Comparison of ENCODE assay signal across 28 mouse cellular contexts in genomic region chr3:37934236-37934635, GRCm38 (mm10).
DNase-seq lines count a peak whose midpoint lies in the region; ATAC-seq lines count a peak whose summit lies in the region.
"Had no signal": no experiment of that assay in that cellular context is flagged by ENCODE, and none has a peak within 500 bp of the region (broad histone marks: within the 10 kb centered on the region; RNA-seq: fewer than 3 reads in every experiment).

No protein-coding gene starts in this region.

- H3K9me3 ChIP-seq in heart, embryonic 10.5 days: no peaks in the 10 kb centered on the region
- no peaks in the 10 kb centered on the region for H3K9me3 ChIP-seq in kidney, embryonic 15.5 days (replicated peaks)
- no peaks in the 10 kb centered on the region for H3K9me3 ChIP-seq in limb, embryonic 10.5 days (replicated peaks)
- H3K9me3 ChIP-seq: embryonic facial prominence, embryonic 15.5 days; forebrain, embryonic 13.5 days; liver, embryonic 15.5 days; lung, embryonic 15.5 days; midbrain, embryonic 13.5 days; neural tube, embryonic 13.5 days had no signal

- WGBS in heart, embryonic 10.5 days: 66% methylated on average over 2 of the region's 2 CpGs
- WGBS in kidney, embryonic 15.5 days: 83% methylated on average over 2 of the region's 2 CpGs
- WGBS in limb, embryonic 10.5 days: 70% methylated on average over 2 of the region's 2 CpGs

- no peaks in the 10 kb centered on the region for H3K27me3 ChIP-seq in heart, embryonic 10.5 days (ENCODE audit: insufficient read depth, poor library complexity, severe bottlenecking)
- H3K27me3 ChIP-seq in kidney, embryonic 15.5 days: no peaks in the 10 kb centered on the region
- H3K27me3 ChIP-seq in limb, embryonic 10.5 days (ENCODE audit: low read depth, poor library complexity, severe bottlenecking): peaks cover 3% of the 10 kb centered on the region; the same call in 1 of the 2 replicates
- H3K27me3 ChIP-seq: embryonic facial prominence, embryonic 15.5 days; forebrain, embryonic 13.5 days; liver, embryonic 15.5 days; lung, embryonic 15.5 days; midbrain, embryonic 13.5 days had no signal

- no peak overlapping the region for H3K27ac ChIP-seq in heart, embryonic 10.5 days
- H3K27ac ChIP-seq in kidney, embryonic 15.5 days: peak overlapping the region; percentile 39; the same call in 1 of the 2 replicates
- H3K27ac ChIP-seq in brown adipose tissue, adult 24 weeks (replicated peaks; ENCODE audit: low read depth, low read length): peak overlapping the region; percentile 10
- peak overlapping the region; percentile 64 for H3K27ac ChIP-seq in limb, embryonic 10.5 days
- H3K27ac ChIP-seq: forebrain, embryonic 13.5 days; hindbrain, embryonic 14.5 days; layer of hippocampus, adult 2 months; left cerebral cortex, adult 2 months; liver, embryonic 15.5 days; midbrain, embryonic 13.5 days; neural tube, embryonic 13.5 days had no signal

- H3K9ac ChIP-seq in kidney, embryonic 15.5 days: no peak overlapping the region
- H3K9ac ChIP-seq: embryonic facial prominence, embryonic 15.5 days; forebrain, embryonic 13.5 days; hindbrain, embryonic 14.5 days; liver, embryonic 15.5 days; lung, embryonic 15.5 days; midbrain, embryonic 13.5 days; neural tube, embryonic 13.5 days had no signal

- DNase-seq in heart, embryonic 10.5 days (ENCODE audit: low spot score): peak; percentile 54
- DNase-seq in heart, postnatal 4 days: no peak
- no peak for DNase-seq in kidney, adult 11 months
- no peak for DNase-seq in limb, embryonic 10.5 days (ENCODE audit: low spot score)
- no peak for DNase-seq in cerebellum, adult 9-11 months
- DNase-seq in thymus, postnatal 0 days (ENCODE audit: low spot score): no peak
- DNase-seq: adrenal gland, postnatal 25 days; cerebellum, adult 18-20 months; cerebellum, postnatal 14 days; gastrocnemius, postnatal 36 days; kidney, adult 18-20 months; kidney, postnatal 10 days; lung, postnatal 4 days; thymus, adult 2 months had no signal

- H3K4me1 ChIP-seq in heart, embryonic 10.5 days: peaks cover 24% of the 10 kb centered on the region
- peaks cover 49% of the 10 kb centered on the region for H3K4me1 ChIP-seq in kidney, embryonic 15.5 days
- peaks cover 26% of the 10 kb centered on the region for H3K4me1 ChIP-seq in brown adipose tissue, adult 24 weeks (ENCODE audit: control insufficient read depth, insufficient read depth, insufficient read length, low read length)
- peaks cover 51% of the 10 kb centered on the region for H3K4me1 ChIP-seq in limb, embryonic 10.5 days
- H3K4me1 ChIP-seq: midbrain, embryonic 13.5 days had no signal

- H3K4me2 ChIP-seq in kidney, embryonic 15.5 days: no peak overlapping the region
- H3K4me2 ChIP-seq: embryonic facial prominence, embryonic 15.5 days; forebrain, embryonic 13.5 days; heart, embryonic 11.5 days; hindbrain, embryonic 14.5 days; liver, embryonic 15.5 days; lung, embryonic 15.5 days; midbrain, embryonic 13.5 days; neural tube, embryonic 13.5 days had no signal

- H3K4me3 ChIP-seq in heart, embryonic 10.5 days: no peak overlapping the region
- H3K4me3 ChIP-seq in kidney, embryonic 15.5 days (replicated peaks): no peak overlapping the region
- H3K4me3 ChIP-seq in brown adipose tissue, adult 24 weeks (ENCODE audit: insufficient read depth, low read depth, low read length): no peak overlapping the region
- no peak overlapping the region for H3K4me3 ChIP-seq in limb, embryonic 10.5 days
- H3K4me3 ChIP-seq: embryonic facial prominence, embryonic 15.5 days; forebrain, embryonic 13.5 days; layer of hippocampus, adult 2 months; left cerebral cortex, adult 2 months; liver, embryonic 15.5 days; lung, embryonic 15.5 days; midbrain, embryonic 13.5 days; neural tube, embryonic 13.5 days had no signal

- no peak for ATAC-seq in kidney, embryonic 15.5 days (replicated peaks; ENCODE audit: low FRiP score)
- ATAC-seq: CD4-positive, CD25-positive, alpha-beta regulatory T cell, adult 4 months; forebrain, embryonic 13.5 days; inflammation-experienced regulatory T-cells, adult 6 months; midbrain, embryonic 13.5 days had no signal

- H3K36me3 ChIP-seq in heart, embryonic 10.5 days: no peaks in the 10 kb centered on the region
- H3K36me3 ChIP-seq in kidney, embryonic 15.5 days: no peaks in the 10 kb centered on the region
- H3K36me3 ChIP-seq in limb, embryonic 10.5 days: no peaks in the 10 kb centered on the region
- H3K36me3 ChIP-seq: embryonic facial prominence, embryonic 15.5 days; liver, embryonic 15.5 days; lung, embryonic 15.5 days; midbrain, embryonic 13.5 days; neural tube, embryonic 13.5 days had no signal
